Mouse (Mus musculus) CH12.LX (cell line): Measurements from ENCODE around the gene Natd1. TPM values are rescaled to one million over a fixed set of nuclear protein-coding genes. Genes with fewer than 3 reads are reported as not detected.
"Not testable (repeated sequence)": the region's sequence is repeated elsewhere in the genome, so short reads cannot be mapped to it uniquely, and the experiment has no call there.

Source experiments
- DNase-seq: peaks from one replicate; pipeline ENCODE4 v3.0.0-alpha.2; 2013; ENCODE audit errors: extremely low read depth
- H3K27ac ChIP-seq: 2 replicates; pipeline ENCODE4 v1.5.1; 2012; ENCODE audit warnings: low read depth, mild to moderate bottlenecking, control low read depth, moderate library complexity; ENCODE audit not compliant: insufficient read depth
- H3K27me3 ChIP-seq: replicated peaks from 2 replicates; pipeline ENCODE3; 2012; ENCODE audit warnings: inconsistent platforms
- H3K36me3 ChIP-seq, 2 experiments: replicated peaks in 1 of 2; 2 replicates each; pipeline versions ENCODE3 to v1.6.1; 2012; ENCODE audit warnings: inconsistent platforms in 1 of 2, low read length in 1 of 2, mild to moderate bottlenecking in 1 of 2, mixed read lengths in 1 of 2, moderate library complexity in 1 of 2; ENCODE audit not compliant: control insufficient read depth in 1 of 2, insufficient read depth in 1 of 2
- H3K4me1 ChIP-seq, 2 experiments: 2 replicates each; pipeline ENCODE4 v1.6.1; 2012; ENCODE audit warnings: inconsistent platforms in 1 of 2, moderate library complexity in 1 of 2; ENCODE audit not compliant: insufficient read depth in 2 of 2, control insufficient read depth in 1 of 2
- H3K4me2 ChIP-seq: 2 replicates; pipeline ENCODE4 v1.6.1; 2012; ENCODE audit warnings: low read depth, mild to moderate bottlenecking, control low read depth; ENCODE audit not compliant: poor library complexity, insufficient read depth, severe bottlenecking
- H3K4me3 ChIP-seq, 3 experiments: fragments of 150-350 bp in 1 of 3; sonication (generic) in 1 of 3; replicated peaks in 1 of 3; 2 replicates each; pipeline versions ENCODE3 to v1.5.1; 2011 to 2012; ENCODE audit warnings: low read depth in 2 of 3, low read length in 2 of 3, mild to moderate bottlenecking in 2 of 3, moderate library complexity in 2 of 3, control low read depth in 1 of 3, improper control_type of control experiment in 1 of 3, inconsistent platforms in 1 of 3, mixed read lengths in 1 of 3; ENCODE audit not compliant: poor library complexity in 1 of 3
- H3K79me2 ChIP-seq: replicated peaks from 2 replicates; pipeline ENCODE4 v1.6.1; 2012; ENCODE audit warnings: mild to moderate bottlenecking, moderate library complexity; ENCODE audit not compliant: control insufficient read depth, poor library complexity, insufficient read depth, severe bottlenecking; ENCODE audit errors: extremely low read depth
- H3K9ac ChIP-seq: 2 replicates; pipeline ENCODE4 v1.6.1; 2012; ENCODE audit warnings: low read depth, mild to moderate bottlenecking, control low read depth, moderate library complexity; ENCODE audit not compliant: insufficient read depth
- H3K9me3 ChIP-seq: replicated peaks from 2 replicates; pipeline ENCODE3; 2012; ENCODE audit warnings: low read length, inconsistent platforms, mixed read lengths
- BHLHE40 ChIP-seq: IDR thresholded peaks from 2 replicates; pipeline ENCODE4 v1.6.1; 2011; ENCODE audit warnings: mild to moderate bottlenecking, low read depth, low read length, improper control_type of control experiment
- CHD2 ChIP-seq: IDR thresholded peaks from 2 replicates; pipeline ENCODE4 v1.6.1; 2011; ENCODE audit warnings: low read length, improper control_type of control experiment
- CTCF ChIP-seq, 2 experiments: IDR thresholded peaks in 1 of 2; conservative IDR thresholded peaks in 1 of 2; 2 replicates each; pipeline ENCODE4 v1.5.1; 2011 to 2012; ENCODE audit warnings: low read depth in 2 of 2, low read length in 2 of 2, improper control_type of control experiment in 1 of 2, inconsistent platforms in 1 of 2, mild to moderate bottlenecking in 1 of 2, moderate library complexity in 1 of 2
- E2F4 ChIP-seq: IDR thresholded peaks from 2 replicates; pipeline ENCODE4 v1.6.1; 2011; ENCODE audit warnings: low read depth, low read length, improper control_type of control experiment; ENCODE audit not compliant: insufficient replicate concordance
- ELF1 ChIP-seq: IDR thresholded peaks from 2 replicates; pipeline ENCODE4 v1.6.1; 2014; ENCODE audit warnings: low read depth, mild to moderate bottlenecking, inconsistent platforms, low read length, improper control_type of control experiment
- EP300 ChIP-seq: IDR thresholded peaks from 2 replicates; pipeline ENCODE4 v1.6.1; 2011; ENCODE audit warnings: low read length, improper control_type of control experiment
- HCFC1 ChIP-seq: IDR thresholded peaks from 2 replicates; pipeline ENCODE4 v1.6.1; 2012; ENCODE audit warnings: low read depth, mild to moderate bottlenecking, inconsistent platforms, low read length, improper control_type of control experiment
- IRF4 ChIP-seq: IDR thresholded peaks from 2 replicates; pipeline ENCODE4 v1.6.1; 2014; ENCODE audit warnings: low read depth, mild to moderate bottlenecking, inconsistent platforms, low read length, improper control_type of control experiment
- JUN ChIP-seq: IDR thresholded peaks from 2 replicates; pipeline ENCODE4 v1.6.1; 2011; ENCODE audit warnings: low read depth, mild to moderate bottlenecking, low read length, improper control_type of control experiment, moderate library complexity; ENCODE audit not compliant: insufficient read depth
- MAFK ChIP-seq: IDR thresholded peaks from 2 replicates; pipeline ENCODE4 v1.6.1; 2011; ENCODE audit warnings: low read length, improper control_type of control experiment; ENCODE audit not compliant: insufficient replicate concordance
- MAX ChIP-seq: IDR thresholded peaks from 2 replicates; pipeline ENCODE4 v1.6.1; 2011; ENCODE audit warnings: low read length, improper control_type of control experiment
- MAZ ChIP-seq: IDR thresholded peaks from 2 replicates; pipeline ENCODE4 v1.6.1; 2012; ENCODE audit warnings: low read depth, mild to moderate bottlenecking, inconsistent platforms, low read length, improper control_type of control experiment, moderate library complexity
- MEF2A ChIP-seq: IDR thresholded peaks from 2 replicates; pipeline ENCODE4 v1.6.1; 2014; ENCODE audit warnings: low read depth, mild to moderate bottlenecking, inconsistent platforms, low read length, improper control_type of control experiment, borderline replicate concordance
- MXI1 ChIP-seq: IDR thresholded peaks from 2 replicates; pipeline ENCODE4 v1.6.1; 2011; ENCODE audit warnings: mild to moderate bottlenecking, low read depth, low read length, improper control_type of control experiment
- NELFE ChIP-seq: IDR thresholded peaks from 2 replicates; pipeline ENCODE4 v1.6.1; 2011; ENCODE audit warnings: low read depth, low read length, improper control_type of control experiment
- PAX5 ChIP-seq: IDR thresholded peaks from 2 replicates; pipeline ENCODE4 v1.6.1; 2012; ENCODE audit warnings: low read length, inconsistent platforms, mixed read lengths
- POLR2A ChIP-seq: IDR thresholded peaks from 2 replicates; pipeline ENCODE4 v1.6.1; 2011; ENCODE audit warnings: low read depth, mild to moderate bottlenecking, improper control_type of control experiment, low read length
- POLR2AphosphoS2 ChIP-seq: IDR thresholded peaks from 2 replicates; pipeline ENCODE4 v1.6.1; 2011; ENCODE audit warnings: low read depth, low read length, improper control_type of control experiment
- RCOR1 ChIP-seq: conservative IDR thresholded peaks from 2 replicates; pipeline ENCODE4 v1.6.1; 2012; ENCODE audit warnings: low read depth, mild to moderate bottlenecking, inconsistent platforms, low read length, improper control_type of control experiment
- TCF12 ChIP-seq: IDR thresholded peaks from 2 replicates; pipeline ENCODE4 v1.6.1; 2014; ENCODE audit warnings: low read depth, mild to moderate bottlenecking, inconsistent platforms, low read length, improper control_type of control experiment
- UBTF ChIP-seq: IDR thresholded peaks from 2 replicates; pipeline ENCODE4 v1.6.1; 2012; ENCODE audit warnings: low read depth, mild to moderate bottlenecking, inconsistent platforms, low read length, improper control_type of control experiment, moderate library complexity
- USF1 ChIP-seq: IDR thresholded peaks from 2 replicates; pipeline ENCODE4 v1.6.1; 2014; ENCODE audit warnings: low read depth, mild to moderate bottlenecking, inconsistent platforms, low read length, improper control_type of control experiment
- USF2 ChIP-seq: conservative IDR thresholded peaks from 2 replicates; pipeline ENCODE4 v1.6.1; 2011; ENCODE audit warnings: low read depth, low read length, improper control_type of control experiment
- ZC3H11A ChIP-seq: IDR thresholded peaks from 2 replicates; pipeline ENCODE4 v1.6.1; 2012; ENCODE audit warnings: low read depth, mild to moderate bottlenecking, inconsistent platforms, low read length, improper control_type of control experiment
- ZKSCAN1 ChIP-seq: IDR thresholded peaks from 2 replicates; pipeline ENCODE4 v1.6.1; 2012; ENCODE audit warnings: low read depth, inconsistent platforms, low read length, improper control_type of control experiment, borderline replicate concordance
- ZMIZ1 ChIP-seq: IDR thresholded peaks from 2 replicates; pipeline ENCODE4 v1.6.1; 2012; ENCODE audit warnings: low read depth, mild to moderate bottlenecking, inconsistent platforms, low read length, improper control_type of control experiment
- dilution Hi-C: fragments of 300-500 bp; cut with MboI; formaldehyde crosslinking; loops from 2 replicates; pipeline ENCODE4 v1.14.3; 2020; ENCODE audit warnings: low sequenced_read_pairs; ENCODE audit not compliant: extremely low pct_unique_long_range_greater_than_20kb, extremely low pct_ligation_motif_present
- in situ Hi-C: fragments of 300-500 bp; cut with MboI; formaldehyde crosslinking; loops from 3 replicates; pipeline ENCODE4 v1.14.3; 2019; ENCODE audit warnings: low sequenced_read_pairs, low pct_ligation_motif_present, low pct_unique_long_range_greater_than_20kb, mixed read lengths
- polyA plus RNA-seq: library from polyadenylated mRNA; unstranded; fragments of >175 nt; gene quantifications from 2 replicates; pipeline ENCODE4 v1.2.1, GENCODE M21; 2012; ENCODE audit warnings: low read depth; ENCODE audit not compliant: insufficient read length
- total RNA-seq, 2 experiments: library from RNA; depleted of rRNA; stranded (reverse); fragments of 300-350 nt in 1 of 2; fragments of >200 nt in 1 of 2; gene quantifications; 2 replicates each; pipeline ENCODE4 v1.2.3; 2012 to 2014

The Natd1 gene
- total and polyA plus RNA-seq, 3 experiments, result 2.1 to 5.2 (median 5.0) TPM

DNA sequence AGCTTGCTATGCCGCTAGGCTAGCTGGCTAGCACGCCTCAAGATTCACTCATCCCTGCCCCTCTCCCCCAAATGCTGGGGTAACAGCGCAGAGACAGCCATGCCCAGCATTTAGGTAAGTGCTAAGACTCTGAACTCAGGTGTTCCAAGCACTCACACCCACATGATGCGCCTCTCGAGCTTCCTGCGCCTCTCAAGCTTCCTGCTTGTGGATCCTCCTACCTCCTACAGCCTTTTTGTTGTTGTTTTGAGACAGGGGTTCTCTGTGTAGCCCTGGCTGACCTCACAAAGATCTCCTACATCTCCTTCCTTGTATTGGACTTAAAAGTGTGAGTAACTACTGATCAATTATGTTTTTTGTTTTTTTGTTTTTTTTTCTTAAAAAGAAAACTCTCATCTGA is 41.4 kb downstream of the Natd1 start:
- dilution Hi-C loops (no loop called here), in situ Hi-C loops (loop anchor here (5.0 kb wide), 2 partner anchors 36 to 96 kb away; partner anchors contain the start of genes Smcr8 and Top3a)
- no peak for DNase-seq
- TF ChIP-seq RCOR1 (no peak), TCF12 (no peak), CTCF (conservative IDR thresholded peaks at IDR 0.05 in 1 of 2, IDR thresholded peaks at IDR 0.05 in 1 of 2; ENCODE audit: low read depth in 2 of 2, low read length in 2 of 2) (no peak), ZC3H11A (no peak), ELF1 (no peak), MAX (no peak), ZKSCAN1 (no peak), NELFE (no peak), MXI1 (no peak)
- Histone ChIP-seq H3K4me1 (peaks cover 20 to 54% of the 10 kb centered on the region in 2 experiments), H3K27me3 (no peaks in the 10 kb centered on the region), H3K9me3 (no peaks in the 10 kb centered on the region), H3K27ac (no peak overlapping the region), H3K4me3 (no peak overlapping the region), H3K79me2 (peaks cover 100% of the 10 kb centered on the region), H3K9ac (no peak overlapping the region), H3K36me3 (peaks cover 28 to 85% of the 10 kb centered on the region in 2 experiments), H3K4me2 (no peak overlapping the region)

GRCm38 (mm10) chr11:60871409-60871808 is 43.1 kb downstream of the Natd1 start:
- H3K27ac ChIP-seq, result no peak overlapping the region
- in situ Hi-C loops (loop anchor here (5.0 kb wide), 2 partner anchors 34 to 94 kb away; partner anchors contain the start of genes Smcr8 and Top3a), dilution Hi-C loops (no loop called here)
- H3K9ac ChIP-seq, result no peak overlapping the region
- DNase-seq, result no peak
- no peak overlapping the region for H3K4me3 ChIP-seq
- peaks cover 100% of the 10 kb centered on the region for H3K79me2 ChIP-seq
- no peak overlapping the region for H3K4me2 ChIP-seq
- no peak for TF ChIP-seq HCFC1
- TF ChIP-seq MAFK, result no peak
- TF ChIP-seq RCOR1, result no peak
- no peak for TF ChIP-seq MAZ
- TF ChIP-seq JUN, result no peak
- TF ChIP-seq UBTF, result no peak
- TF ChIP-seq CHD2, result no peak
- TF ChIP-seq IRF4, result no peak
- TF ChIP-seq POLR2AphosphoS2, result no peak
- TF ChIP-seq BHLHE40, result no peak
- no peak for TF ChIP-seq E2F4
- TF ChIP-seq PAX5, result no peak
- TF ChIP-seq USF2, result no peak
- no peak for TF ChIP-seq MEF2A
- no peak for TF ChIP-seq ZMIZ1
- no peak for TF ChIP-seq EP300
- no peak for TF ChIP-seq MXI1
- TF ChIP-seq TCF12, result no peak
- no peak for TF ChIP-seq POLR2A
- no peak for TF ChIP-seq USF1
- H3K9me3 ChIP-seq, result no peaks in the 10 kb centered on the region
- H3K4me1 ChIP-seq, result peaks cover 14 to 53% of the 10 kb centered on the region in 2 experiments
- peaks cover 38 to 94% of the 10 kb centered on the region in 2 experiments for H3K36me3 ChIP-seq
- H3K27me3 ChIP-seq, result no peaks in the 10 kb centered on the region

DNA sequence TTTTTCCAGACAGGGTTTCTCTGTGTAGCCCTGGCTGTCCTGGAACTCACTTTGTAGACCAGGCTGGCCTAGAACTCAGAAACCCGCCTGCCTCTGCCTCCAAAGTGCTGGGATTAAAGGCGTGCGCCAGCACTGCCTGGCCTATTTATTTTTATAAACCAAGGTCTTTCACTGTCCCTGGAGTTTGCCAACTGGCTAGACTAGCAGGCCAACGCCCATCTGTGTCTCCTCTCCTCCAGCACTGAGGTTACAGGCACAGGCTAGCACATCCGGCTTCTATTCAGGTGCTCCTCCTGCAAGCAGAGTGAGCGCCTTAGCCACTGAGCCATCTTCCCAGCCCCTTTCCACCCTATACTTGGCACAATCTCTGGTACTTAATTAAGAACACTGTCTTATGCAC is 45.1 kb downstream of the Natd1 start:
- H3K27ac ChIP-seq, DNase-seq, H3K9ac ChIP-seq, in situ Hi-C loops, H3K4me2 ChIP-seq, H3K27me3 ChIP-seq, dilution Hi-C loops, H3K4me3 ChIP-seq, H3K9me3 ChIP-seq: not testable (repeated sequence)
- H3K79me2 ChIP-seq, result peaks cover 100% of the 10 kb centered on the region
- H3K36me3 ChIP-seq, result peaks cover 35 to 94% of the 10 kb centered on the region in 2 experiments
- H3K4me1 ChIP-seq, result peaks cover 3 to 42% of the 10 kb centered on the region in 2 experiments
